Mouse (Mus musculus): ENCODE measurements around the gene Gapdhs. TPM values are rescaled to one million over a fixed set of nuclear protein-coding genes. Genes with fewer than 3 reads are reported as not detected.
"Not testable (repeated sequence)": the region's sequence is repeated elsewhere in the genome, so short reads cannot be mapped to it uniquely, and the experiment has no call there.

The Gapdhs gene
- total RNA-seq, 2 experiments from 2014 or later = not detected

GRCm38 (mm10) chr7:30765173-30765572, 21.7 kb upstream of the Gapdhs start:
- no peak for TF ChIP-seq CTCF (IDR thresholded peaks at IDR 0.05)
- intact Hi-C loops (cut with DNase I) = no loop called here
- Histone ChIP-seq H3K27ac (no peak overlapping the region), H3K4me3 (no peak overlapping the region)
- no peak for DNase-seq

- Histone ChIP-seq H3K27ac (no peak within 1 kb of the TSS), H3K4me3 (no peak within 1 kb of the TSS)
- DNase-seq = no peak
- intact Hi-C loops (cut with DNase I) = no loop called here
- no peak for TF ChIP-seq CTCF (IDR thresholded peaks at IDR 0.05)
Observed at GRCm38 (mm10) chr7:30763456-30763855, 20.0 kb upstream of the Gapdhs start, which contains the start of gene Dmkn. TSS of gene Dmkn (plus strand) at chr7:30763756.

- TF ChIP-seq CTCF (IDR thresholded peaks at IDR 0.05) = no peak
- no peak for DNase-seq
- intact Hi-C loops (cut with DNase I) = no loop called here
- Histone ChIP-seq H3K27ac (no peak overlapping the region), H3K4me3 (no peak overlapping the region)
Observed at GRCm38 (mm10) chr7:30761769-30762352, 18.4 kb upstream of the Gapdhs start.

- TF ChIP-seq CTCF (IDR thresholded peaks at IDR 0.05) = peak; percentile 43; the same call in 1 of the 2 replicates
- Histone ChIP-seq H3K27ac (no peak overlapping the region), H3K4me3 (no peak overlapping the region)
- no peak for DNase-seq
- intact Hi-C loops (cut with DNase I) = no loop called here
Observed at GRCm38 (mm10) chr7:30758853-30759252, 15.4 kb upstream of the Gapdhs start.

- no peak for DNase-seq
- intact Hi-C loops (cut with DNase I) = no loop called here
- no peak overlapping the region for H3K4me3 ChIP-seq
- no peak for TF ChIP-seq CTCF (IDR thresholded peaks at IDR 0.05)
- H3K27ac ChIP-seq = no peak overlapping the region
Observed at GRCm38 (mm10) chr7:30757001-30757400, 13.5 kb upstream of the Gapdhs start.

GRCm38 (mm10) chr7:30751086-30751669, 7.7 kb upstream of the Gapdhs start, which contains the start of gene Sbsn:
TSS of gene Sbsn (plus strand) at chr7:30751471.
- Histone ChIP-seq H3K27ac (no peak within 1 kb of the TSS), H3K4me3 (no peak within 1 kb of the TSS)
- intact Hi-C loops (cut with DNase I) = no loop called here
- DNase-seq = no peak
- no peak for TF ChIP-seq CTCF (IDR thresholded peaks at IDR 0.05)

GRCm38 (mm10) chr7:30749824-30750606, 6.5 kb upstream of the Gapdhs start:
- intact Hi-C loops (cut with DNase I) = no loop called here
- H3K27ac ChIP-seq = no peak overlapping the region
- no peak for TF ChIP-seq CTCF (IDR thresholded peaks at IDR 0.05)
- no peak for DNase-seq
- H3K4me3 ChIP-seq = no peak overlapping the region

- intact Hi-C loops (cut with DNase I) = no loop called here
- TF ChIP-seq CTCF (IDR thresholded peaks at IDR 0.05) = no peak
- DNase-seq = no peak
Observed at GRCm38 (mm10) chr7:30747525-30748204, 4.2 kb upstream of the Gapdhs start.

GRCm38 (mm10) chr7:30744022-30744598, 629 bp upstream of the Gapdhs start:
- intact Hi-C loops (cut with DNase I) = no loop called here
- Histone ChIP-seq H3K4me3 (no peak overlapping the region), H3K27ac (no peak overlapping the region)
- no peak for TF ChIP-seq CTCF (IDR thresholded peaks at IDR 0.05)
- DNase-seq = peak; percentile 52

More at GRCm38 (mm10) chr7:30747525-30748204, 4.2 kb upstream of the Gapdhs start:
- Histone ChIP-seq H3K27ac (no peak overlapping the region), H3K4me3 (no peak overlapping the region)

GRCm38 (mm10) chr7:30742570-30742969, 911 bp downstream of the Gapdhs start:
- H3K27ac ChIP-seq; H3K4me3 ChIP-seq; intact Hi-C loops (cut with DNase I); DNase-seq: not testable (repeated sequence)

GRCm38 (mm10) chr7:30736211-30736610, 7.3 kb downstream of the Gapdhs start:
- Histone ChIP-seq H3K4me3 (no peak overlapping the region), H3K27ac (no peak overlapping the region)
- no peak for TF ChIP-seq CTCF (IDR thresholded peaks at IDR 0.05)
- intact Hi-C loops (cut with DNase I) = no loop called here
- no peak for DNase-seq

- intact Hi-C loops (cut with DNase I) = not testable (repeated sequence)
Observed at GRCm38 (mm10) chr7:30730064-30730722, 13.3 kb downstream of the Gapdhs start.

More at GRCm38 (mm10) chr7:30730064-30730722, 13.3 kb downstream of the Gapdhs start:
- peak overlapping the region; percentile 96 for H3K4me3 ChIP-seq
- not testable (repeated sequence) for DNase-seq
- peak overlapping the region; percentile 92 for H3K27ac ChIP-seq
